Mouse (Mus musculus) layer of hippocampus, postnatal 25 days (tissue): Measurements from ENCODE around the gene Eid2b. TPM values are rescaled to one million over a fixed set of nuclear protein-coding genes. Genes with fewer than 3 reads are reported as not detected.

Source experiments
- DNase-seq, 2 experiments: peaks; one replicate each; pipeline ENCODE4 v3.0.0; 2022; ENCODE audit warnings: mixed read lengths in 2 of 2, low spot score in 1 of 2; ENCODE audit errors: extremely low spot score in 1 of 2
- total RNA-seq, 2 experiments: library from RNA; stranded (reverse); gene quantifications; 2 replicates each; pipeline ENCODE4 v1.2.3; 2021

Gene Eid2b
- total RNA-seq, 2 experiments from 2014 or later = 35.6 to 39.2 TPM

GRCm38 (mm10) chr7:28298837-28299625 is 21.5 kb downstream of the Eid2b start:
- DNase-seq = peak in 1 of 2 experiments; percentile 48

- DNase-seq = peak; percentile 26 to 45
Observed at GRCm38 (mm10) chr7:28301616-28302433, 24.3 kb downstream of the Eid2b start, which contains the start of gene Dll3. TSS of gene Dll3 (minus strand) at chr7:28302238.

GRCm38 (mm10) chr7:28305641-28306040 is 28.1 kb downstream of the Eid2b start:
- DNase-seq = no peak

- no peak for DNase-seq
Observed at GRCm38 (mm10) chr7:28306216-28306615, 28.7 kb downstream of the Eid2b start.

GRCm38 (mm10) chr7:28309737-28310136 is 32.2 kb downstream of the Eid2b start:
- DNase-seq = no peak

GRCm38 (mm10) chr7:28311151-28311925 is 33.8 kb downstream of the Eid2b start:
- DNase-seq = no peak

- peak; percentile 97 to 99 for DNase-seq
Observed at GRCm38 (mm10) chr7:28311926-28312543, 34.5 kb downstream of the Eid2b start, which contains the start of gene Timm50. TSS of gene Timm50 (minus strand) at chr7:28312072.

GRCm38 (mm10) chr7:28318036-28318435 is 40.5 kb downstream of the Eid2b start:
- DNase-seq = no peak

- DNase-seq = no peak
Observed at GRCm38 (mm10) chr7:28318714-28319113, 41.2 kb downstream of the Eid2b start.

GRCm38 (mm10) chr7:28321974-28322720 is 44.6 kb downstream of the Eid2b start:
- no peak for DNase-seq

GRCm38 (mm10) chr7:28325293-28325692 is 47.8 kb downstream of the Eid2b start:
- DNase-seq = no peak

- DNase-seq = no peak
Observed at GRCm38 (mm10) chr7:28326457-28326856, 48.9 kb downstream of the Eid2b start.

GRCm38 (mm10) chr7:28328260-28328659 is 50.7 kb downstream of the Eid2b start:
- DNase-seq = no peak

Other genes with a start within 250 kb of the Eid2b start
- 100 to 1,000 TPM; 122 to 132 TPM for gene Psmc4, start 227.6 kb upstream of the Eid2b start, total RNA-seq
- 1 to 10 TPM in 1 of 2 experiments, under 1 TPM in 1; 0.94 to 1.2 TPM for gene Fcgbp, start 206.5 kb upstream of the Eid2b start, total RNA-seq
- under 1 TPM in 1 of 2 experiments, not detected in 1; 0.05 TPM for gene 9530053A07Rik, start 148.3 kb upstream of the Eid2b start, total RNA-seq
- 10 to 100 TPM; 43.5 to 53.4 TPM for gene Fbl, start 108.0 kb upstream of the Eid2b start, total RNA-seq
- 10 to 100 TPM; 41.7 to 49.8 TPM for gene Dyrk1b, start 98.3 kb upstream of the Eid2b start, total RNA-seq
- gene Eid2, start 9.9 kb upstream of the Eid2b start, total RNA-seq = 10 to 100 TPM; 53.5 to 62.9 TPM
- under 1 TPM; 0.27 to 0.38 TPM for gene Selenov, start 13.4 kb downstream of the Eid2b start, total RNA-seq
- 1 to 10 TPM; 2.5 to 3.0 TPM for gene Dll3, start 24.5 kb downstream of the Eid2b start, total RNA-seq
- gene Timm50, start 34.3 kb downstream of the Eid2b start, total RNA-seq = 10 to 100 TPM; 37.7 to 47.0 TPM
- gene Supt5, start 61.0 kb downstream of the Eid2b start, total RNA-seq = 100 to 1,000 TPM; 108 to 124 TPM
- 100 to 1,000 TPM; 431 to 496 TPM for gene Rps16, start 72.9 kb downstream of the Eid2b start, total RNA-seq
- 1 to 10 TPM; 6.2 to 8.9 TPM for gene Plekhg2, start 94.9 kb downstream of the Eid2b start, total RNA-seq
- 1 to 10 TPM; 2.7 to 2.8 TPM for gene Zfp36, start 102.5 kb downstream of the Eid2b start, total RNA-seq
- 10 to 100 TPM; 19.3 to 22.0 TPM for gene Med29, start 115.0 kb downstream of the Eid2b start, total RNA-seq
- 10 to 100 TPM; 63.0 to 69.3 TPM for gene Paf1, start 115.2 kb downstream of the Eid2b start, total RNA-seq
- 1 to 10 TPM; 1.3 to 2.3 TPM for gene Gmfg, start 159.7 kb downstream of the Eid2b start, total RNA-seq
- 10 to 100 TPM; 74.1 to 76.7 TPM for gene Lrfn1, start 174.2 kb downstream of the Eid2b start, total RNA-seq
- gene Ifnl2, start 232.7 kb downstream of the Eid2b start, total RNA-seq = not detected
- not detected for gene Ifnl3, start 245.1 kb downstream of the Eid2b start, total RNA-seq